Mouse (Mus musculus): ENCODE measurements around the gene Ubxn7.

DNA sequence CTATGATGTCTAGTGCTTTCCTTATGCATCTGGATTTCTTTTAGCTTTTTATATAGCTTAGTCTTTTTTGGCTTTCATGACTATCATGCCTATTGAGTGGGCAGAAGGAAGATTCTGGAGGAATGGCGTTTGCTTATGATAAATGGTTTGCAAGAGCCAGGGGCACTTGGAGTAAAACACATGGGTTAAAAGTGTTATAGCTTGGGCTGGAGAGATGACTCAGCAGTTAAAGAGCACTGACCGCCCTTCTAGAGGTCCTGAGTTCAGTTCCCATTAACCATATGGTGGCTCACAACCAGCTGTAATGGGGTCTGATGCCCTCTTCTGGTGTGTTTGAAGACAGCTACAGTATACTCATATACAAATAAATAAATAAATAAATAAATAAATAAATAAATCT is 31.5 kb downstream of the Ubxn7 start:
- TF ChIP-seq GATA1 (IDR thresholded peaks at IDR 0.05; ENCODE audit: borderline replicate concordance, low read length) (no peak), CTCF (IDR thresholded peaks at IDR 0.05; ENCODE audit: low read depth, low read length) (no peak)

Data from G1E (cell line).